Mouse (Mus musculus) ovary, adult 18-20 months (tissue): ENCODE results near the gene Itfg1.
"Not testable (repeated sequence)": the region's sequence is repeated elsewhere in the genome, so short reads cannot be mapped to it uniquely, and the experiment has no call there.

Source experiments
- DNase-seq: peaks from one replicate; pipeline ENCODE4 v3.0.0; 2022; ENCODE audit warnings: low spot score, mixed read lengths

Gene Itfg1

DNA sequence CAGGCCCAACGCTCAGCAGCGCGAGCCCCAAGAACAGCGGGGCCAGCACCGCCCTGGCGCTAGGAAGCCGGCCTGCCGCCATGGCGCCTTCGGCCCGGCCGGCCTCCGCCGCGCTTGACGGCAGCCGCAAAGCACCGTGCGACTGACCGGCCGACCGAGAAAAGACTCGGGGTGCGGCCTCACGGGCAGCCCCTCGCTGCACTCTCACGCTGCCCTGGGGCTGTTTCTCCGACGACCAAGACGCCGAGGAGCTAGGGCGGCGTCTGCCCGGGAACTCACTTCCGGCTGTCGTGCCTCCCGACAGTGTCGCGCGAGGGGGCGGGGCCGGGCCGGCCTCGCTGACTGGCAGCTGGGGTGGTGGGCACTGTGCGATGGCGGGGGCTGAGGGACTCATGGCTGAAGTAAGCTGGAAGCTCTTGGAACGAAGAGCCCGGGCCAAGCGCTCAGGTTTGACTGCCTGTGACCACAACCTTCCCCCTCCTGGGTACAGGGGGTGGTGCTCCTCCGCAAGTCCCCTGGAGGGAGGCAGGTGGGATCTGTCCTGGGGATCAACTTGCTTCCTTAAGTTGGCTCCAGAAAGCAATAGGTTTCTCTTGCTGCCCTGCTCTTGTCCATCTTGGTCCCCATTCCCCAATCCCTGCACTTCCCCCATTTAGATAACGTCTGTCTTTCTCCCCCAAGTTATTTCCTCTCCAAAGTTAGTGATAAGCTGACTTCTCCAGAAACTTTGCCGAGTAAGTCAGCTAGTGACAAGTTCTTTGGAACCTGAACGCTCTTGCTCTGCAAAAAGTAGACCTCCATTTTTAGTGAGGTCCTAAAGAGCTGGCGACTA is at the start of gene Itfg1, which contains the start of gene Phkb:
Gene Itfg1 (minus strand): TSS at position 265 of the 832 bp plus-strand sequence.
Gene Phkb (plus strand): TSS at position 303 of the 832 bp plus-strand sequence.
- peak; percentile 81 for DNase-seq

DNA sequence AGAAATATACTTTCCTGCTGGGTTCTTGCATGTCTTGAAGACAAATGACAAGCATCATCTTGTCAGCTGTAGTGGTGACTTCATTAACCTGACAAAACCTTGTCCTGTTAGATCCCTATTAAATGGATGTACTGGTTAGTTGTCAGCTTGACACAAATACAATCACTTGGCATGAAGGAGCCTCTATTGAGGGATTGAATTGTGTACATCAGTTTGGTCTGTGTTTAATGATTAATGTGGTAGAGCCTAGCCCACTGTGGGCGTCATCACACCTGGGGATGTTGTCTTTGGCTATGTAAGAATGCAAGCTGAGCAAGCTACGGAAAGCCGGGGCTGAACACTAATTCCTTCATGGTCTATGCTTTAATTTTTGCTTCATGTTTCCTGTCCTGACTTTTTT is 44.1 kb upstream of the Itfg1 start:
- no peak for DNase-seq

DNA sequence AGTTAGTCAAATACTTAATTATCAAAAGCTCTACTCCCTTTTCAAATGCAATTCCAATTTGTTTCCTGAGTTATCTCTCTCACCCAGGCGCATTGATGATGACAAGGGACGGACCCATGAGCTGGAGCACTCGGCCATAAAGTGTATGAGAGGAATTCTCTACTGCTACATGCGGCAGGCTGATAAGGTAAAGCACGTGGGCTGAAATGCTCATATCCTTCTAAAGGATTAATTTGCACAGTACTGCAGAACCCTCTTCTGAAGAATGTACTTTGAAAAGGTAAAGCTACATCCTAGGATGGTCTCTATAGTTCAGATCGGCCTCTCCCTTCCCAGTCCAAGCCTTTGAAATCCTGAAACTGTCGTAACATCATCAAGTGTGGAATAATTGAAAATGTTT is 38.9 kb upstream of the Itfg1 start:
- DNase-seq, result no peak

DNA sequence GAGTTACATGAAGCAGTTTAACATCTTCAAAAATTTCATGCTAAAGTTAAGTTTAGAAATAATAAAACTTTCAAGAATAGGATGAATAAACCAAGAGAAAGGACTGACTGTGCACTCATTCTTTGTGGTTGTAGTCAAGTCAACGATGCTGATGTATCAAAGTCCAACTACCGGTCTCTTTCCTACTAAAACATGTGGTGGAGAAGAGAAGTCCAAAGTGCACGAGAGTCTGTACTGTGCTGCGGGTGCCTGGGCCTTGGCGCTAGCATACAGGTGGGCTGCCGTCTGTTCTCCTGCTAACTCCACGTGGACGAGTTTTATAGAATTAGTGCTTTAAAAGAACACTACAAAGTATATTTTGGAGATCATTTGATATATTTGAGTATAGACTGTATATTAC is 37.3 kb upstream of the Itfg1 start:
- DNase-seq, result no peak

DNA sequence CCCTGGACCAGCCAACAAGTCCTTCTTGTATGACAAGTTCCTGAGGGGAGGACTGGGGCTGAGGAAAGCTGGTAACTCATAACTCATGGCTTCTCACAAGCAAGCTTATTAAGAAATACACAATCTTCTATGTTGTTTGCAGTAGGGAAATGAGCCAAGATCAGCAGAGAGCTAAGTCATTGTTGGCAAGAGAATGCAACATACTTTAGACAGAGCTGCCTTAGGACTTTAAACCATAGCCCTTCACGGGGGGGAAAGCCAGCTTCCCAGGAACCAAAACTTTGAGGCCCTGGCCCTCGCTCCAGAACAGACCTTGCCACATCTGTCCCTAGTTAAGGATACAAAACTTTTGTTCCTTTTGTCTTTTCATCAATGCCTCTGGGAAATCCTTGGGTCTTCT is 30.9 kb upstream of the Itfg1 start:
- no peak for DNase-seq

DNA sequence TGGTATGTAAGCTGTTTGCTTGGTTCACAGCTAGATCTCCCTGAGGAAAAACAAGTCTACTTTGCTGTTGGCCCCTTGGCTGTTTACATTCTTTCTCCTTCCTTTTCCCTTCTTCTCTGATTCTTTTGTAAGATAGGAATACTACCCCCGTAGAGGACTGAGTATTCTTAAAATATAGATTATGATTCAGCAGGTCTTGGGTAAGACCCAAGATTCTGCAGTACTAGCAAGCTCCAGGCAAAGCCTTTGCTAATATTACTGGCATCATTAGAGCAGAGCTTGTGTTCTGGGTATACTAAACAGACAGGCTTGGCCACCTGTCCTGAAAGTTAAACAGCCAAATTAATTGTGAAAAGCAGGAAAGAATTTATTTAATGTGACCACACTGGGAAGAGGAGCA is 21.7 kb upstream of the Itfg1 start:
- no peak for DNase-seq

DNA sequence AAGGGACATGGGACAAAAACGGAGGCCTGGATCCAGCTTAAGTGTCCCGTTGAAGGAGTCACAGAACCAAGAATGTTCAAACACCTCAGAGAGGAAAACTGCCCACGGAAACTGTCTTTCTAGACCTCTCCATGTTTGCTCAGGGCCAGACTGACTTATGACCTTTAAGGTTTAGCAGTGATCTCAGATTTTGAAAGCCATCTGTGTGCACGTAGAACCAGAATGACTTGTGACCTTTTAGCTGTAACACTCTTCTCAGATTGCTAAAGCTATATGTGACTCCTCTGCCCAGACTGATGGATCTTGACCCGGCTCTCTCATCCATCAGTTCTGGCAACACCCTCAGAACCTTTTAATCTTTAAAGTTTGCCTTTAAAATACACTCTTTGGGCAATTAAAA is 19.9 kb upstream of the Itfg1 start:
- DNase-seq, result no peak

DNA sequence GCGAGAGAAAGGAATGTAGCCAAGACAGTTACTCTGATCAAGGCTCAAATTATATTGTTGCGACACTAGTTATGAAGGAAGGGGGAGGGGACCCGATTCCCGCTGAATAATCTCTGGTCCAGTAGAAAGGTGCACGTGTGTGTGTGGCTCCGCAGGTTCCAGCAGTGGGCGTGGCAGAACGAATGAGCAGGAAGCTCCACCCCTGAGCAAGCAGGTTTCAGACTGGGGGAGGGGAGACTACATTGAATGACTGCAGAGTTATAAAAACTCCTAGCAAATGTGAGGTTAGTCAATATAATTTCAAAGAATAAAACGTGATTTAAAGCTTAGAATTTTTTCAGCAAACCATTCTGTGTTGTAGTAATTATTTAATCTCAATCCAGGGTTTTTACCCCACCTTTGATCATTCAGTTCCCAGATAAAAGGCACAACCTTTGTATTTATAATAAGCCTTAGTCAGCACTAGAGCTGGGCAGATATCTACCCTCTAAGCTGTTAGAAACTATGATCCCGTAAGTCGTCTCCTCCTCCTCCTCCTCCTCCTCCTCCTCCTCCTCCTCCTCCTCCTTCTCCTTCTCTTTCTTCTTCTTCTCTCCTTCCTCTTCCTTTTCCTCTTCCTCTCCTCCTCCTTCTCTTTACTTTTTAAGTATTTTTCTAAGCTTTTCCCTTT is 16.6 kb upstream of the Itfg1 start:
- not testable (repeated sequence) for DNase-seq

DNA sequence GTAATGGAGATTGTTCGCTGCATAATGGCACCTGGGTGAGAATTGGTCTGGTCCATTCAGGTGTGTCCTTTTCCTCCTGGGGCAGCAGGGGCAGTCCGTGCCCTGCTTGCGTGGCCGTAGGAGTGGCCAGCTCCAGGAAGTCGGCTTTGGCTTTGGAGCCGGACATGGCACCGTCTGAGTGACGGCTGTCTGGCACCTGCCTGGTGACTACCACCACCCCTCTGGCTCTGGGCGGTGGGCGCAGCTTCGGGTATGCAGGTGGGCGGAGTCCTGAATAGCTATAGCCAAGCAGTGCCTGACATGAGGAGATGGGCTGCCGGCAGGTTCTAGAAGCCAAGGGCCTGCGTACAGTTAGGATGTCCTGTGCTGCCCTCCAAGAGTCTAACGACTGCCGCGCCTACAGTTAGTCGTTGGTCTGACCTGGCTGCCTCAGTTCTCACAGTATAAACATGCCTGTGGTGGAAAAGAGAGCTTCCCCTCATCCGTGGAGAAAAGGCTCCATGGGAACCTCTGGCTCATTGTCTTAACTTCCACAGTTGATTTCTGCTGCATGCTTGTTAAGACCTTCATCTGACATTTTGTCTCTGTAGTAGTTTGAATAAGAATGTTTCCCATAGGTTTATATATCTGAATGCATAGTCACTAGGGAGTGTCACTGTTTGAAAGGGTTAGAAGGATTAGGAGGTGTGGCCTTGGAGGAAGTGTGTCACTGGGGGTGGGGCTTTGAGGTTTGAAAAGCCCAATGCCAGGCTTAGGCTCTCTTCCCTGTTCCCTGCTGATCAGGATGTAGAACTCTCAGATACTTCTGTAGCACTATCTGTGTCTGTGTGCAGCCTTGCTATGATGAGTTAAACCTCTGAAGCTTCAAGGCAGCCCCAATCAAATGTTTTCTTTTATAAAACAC is 13.8 kb upstream of the Itfg1 start:
- DNase-seq, result no peak

DNA sequence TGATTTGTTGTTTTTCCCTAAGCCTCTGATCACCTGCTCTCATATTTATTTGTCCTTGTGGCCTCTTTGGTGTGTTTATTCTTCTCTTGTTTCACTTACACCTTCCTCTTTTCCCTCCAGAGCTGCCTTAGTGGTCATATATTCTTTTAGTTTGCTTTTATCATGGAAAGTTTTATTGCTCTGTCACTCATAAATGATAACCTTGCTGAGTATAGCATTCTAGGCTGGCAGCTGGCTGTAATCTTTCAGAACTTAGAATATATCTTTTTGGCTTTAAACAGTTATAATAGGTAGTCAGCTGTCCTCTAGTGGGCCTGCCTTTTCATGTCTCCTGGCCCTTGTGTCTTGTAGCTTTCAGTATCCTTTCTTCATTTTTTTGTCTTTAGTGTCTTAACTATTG is 5.2 kb upstream of the Itfg1 start:
- DNase-seq, result no peak

DNA sequence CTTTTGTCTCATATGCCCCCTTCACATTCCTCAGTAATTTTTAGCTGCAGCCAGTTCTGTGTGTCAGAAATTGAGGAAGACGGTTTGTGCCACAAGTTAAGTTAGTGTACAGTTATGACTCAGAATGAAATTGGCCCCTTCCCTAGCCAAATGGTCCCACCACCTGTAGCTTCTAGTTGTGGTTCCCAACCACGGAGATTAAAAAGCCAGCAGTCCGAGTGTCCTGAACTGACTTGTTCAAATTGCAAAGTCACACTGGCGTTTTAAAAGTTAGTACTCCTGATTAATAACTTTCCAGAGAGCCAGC is 721 bp upstream of the Itfg1 start:
- DNase-seq, result no peak

DNA sequence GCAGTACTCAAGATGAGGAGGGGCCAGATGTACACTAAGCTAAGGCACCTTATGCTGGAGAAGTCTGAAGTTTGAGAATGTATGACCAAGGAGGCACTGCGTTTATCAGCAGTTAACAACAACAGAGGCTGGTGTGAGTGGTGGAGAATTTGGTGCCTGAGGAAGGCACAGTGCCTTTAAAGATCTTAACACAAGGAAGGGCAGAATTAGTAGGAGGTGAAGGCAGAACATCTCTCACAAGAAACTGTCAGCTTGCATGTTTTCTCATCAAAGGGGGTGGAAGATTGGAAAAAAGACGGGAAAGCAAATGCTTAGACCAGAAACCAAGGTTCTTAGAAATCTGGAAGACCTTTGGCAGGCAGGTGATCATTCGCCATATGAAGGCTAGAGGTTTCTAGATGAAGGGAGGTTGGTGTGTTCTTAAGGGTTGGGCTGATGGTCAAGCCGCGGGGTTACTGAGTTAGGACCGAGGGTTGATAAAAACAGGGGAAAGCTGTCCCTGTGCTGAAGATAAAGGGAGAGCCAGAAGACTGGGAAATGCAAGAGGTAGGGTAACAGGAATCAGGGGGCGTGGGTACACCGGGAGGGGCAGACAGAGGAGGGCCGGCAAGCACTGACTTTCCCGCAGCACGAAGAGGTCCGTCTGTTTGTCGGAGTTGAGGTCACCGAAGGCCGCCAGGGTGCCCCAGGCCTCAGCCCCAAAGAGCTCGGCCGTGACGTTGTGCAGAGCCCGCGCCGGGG is 635 bp downstream of the Itfg1 start:
- DNase-seq, result no peak

DNA sequence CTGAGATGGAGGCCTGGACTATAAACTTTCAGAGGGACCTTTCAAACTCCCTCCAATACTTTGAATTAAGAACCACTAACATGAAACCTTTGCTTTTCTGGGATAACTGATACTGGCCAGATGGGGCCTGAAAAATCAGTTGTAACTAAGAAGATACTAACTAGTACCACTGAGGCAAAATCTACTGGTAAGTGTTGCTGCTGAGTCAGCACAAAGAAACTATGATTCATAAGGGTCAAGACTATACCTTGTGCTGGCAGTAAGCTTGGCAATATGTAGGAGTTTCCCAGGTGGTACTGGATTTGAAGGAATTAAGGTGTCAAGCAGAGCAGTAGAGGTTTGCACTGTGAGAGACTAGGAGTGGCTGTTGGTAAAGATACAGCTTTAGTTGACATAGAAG is 27.1 kb downstream of the Itfg1 start:
- no peak for DNase-seq

DNA sequence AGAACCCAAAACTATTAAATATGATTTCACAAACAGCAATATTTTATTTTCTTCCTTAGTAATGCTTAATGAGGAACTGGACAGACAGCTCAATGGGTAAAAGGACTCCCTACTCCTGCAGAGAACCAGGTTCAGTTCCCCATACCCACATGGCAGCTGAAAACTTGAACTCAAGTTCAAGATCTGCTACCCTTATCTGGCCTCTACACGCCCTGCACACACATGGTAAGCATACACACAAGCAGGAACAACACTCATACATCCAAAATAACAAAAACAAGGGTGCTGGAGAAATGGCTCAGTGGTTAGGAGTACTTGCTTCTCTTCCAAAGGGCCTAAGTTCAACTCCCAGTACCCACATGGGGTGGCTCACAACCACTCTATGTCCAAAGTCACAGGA is 39.3 kb downstream of the Itfg1 start:
- DNase-seq, result no peak

DNA sequence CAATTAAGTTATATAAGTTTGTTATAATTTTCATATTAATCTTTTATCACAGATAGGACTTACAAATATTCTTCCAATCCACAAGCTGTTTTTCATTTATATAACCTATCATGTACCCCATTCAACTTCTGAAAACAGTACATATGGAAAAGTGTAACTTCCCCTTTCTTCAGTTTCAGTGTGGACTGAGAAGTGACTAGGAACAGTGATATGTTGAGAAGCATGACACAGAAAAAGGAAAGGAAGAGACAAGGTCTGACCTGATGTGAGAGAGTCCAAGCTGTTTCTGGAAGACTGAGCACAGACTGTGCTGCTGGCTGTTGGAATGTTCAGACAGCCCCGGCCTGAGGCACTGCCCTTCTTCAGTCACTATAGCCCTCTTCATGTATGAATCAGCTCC is 40.6 kb downstream of the Itfg1 start:
- no peak for DNase-seq

DNA sequence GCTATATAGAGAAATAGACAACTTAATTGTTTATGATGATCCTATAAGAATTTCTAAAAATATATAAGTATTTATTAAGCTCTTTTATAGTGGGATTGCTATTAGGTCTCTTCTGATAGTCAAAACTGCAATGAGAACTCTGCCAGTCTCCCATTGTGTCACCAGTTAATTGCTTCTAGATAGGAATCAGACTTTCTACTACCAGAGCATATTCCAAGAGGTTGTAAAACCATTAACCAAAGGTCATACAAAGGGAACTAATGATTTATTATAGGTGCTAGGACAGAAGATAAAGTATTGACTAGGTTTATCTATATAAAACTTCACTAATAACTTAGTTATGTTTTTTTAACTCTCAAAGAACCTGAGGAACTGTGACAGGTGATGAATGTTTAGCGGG is 44.3 kb downstream of the Itfg1 start:
- DNase-seq, result not testable (repeated sequence)

DNA sequence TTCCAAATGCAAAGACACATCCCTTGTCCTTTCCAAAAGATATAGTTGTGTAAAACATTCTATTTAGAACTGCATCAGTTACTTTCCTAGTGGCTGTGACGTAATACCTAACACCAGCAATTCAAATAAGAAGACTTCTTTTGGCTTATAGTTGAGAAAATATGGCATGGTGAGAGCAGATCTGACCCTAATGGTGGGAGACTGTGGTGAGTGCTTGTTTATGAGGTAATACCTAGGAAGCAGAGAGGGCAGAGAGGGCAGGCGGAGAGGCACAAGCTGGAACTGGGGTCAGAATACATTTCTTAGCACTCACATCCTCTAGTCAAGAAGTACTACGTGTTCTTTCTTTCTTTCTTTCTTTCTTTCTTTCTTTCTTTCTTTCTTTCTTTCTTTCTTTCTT is 52.4 kb downstream of the Itfg1 start:
- DNase-seq, result no peak

DNA sequence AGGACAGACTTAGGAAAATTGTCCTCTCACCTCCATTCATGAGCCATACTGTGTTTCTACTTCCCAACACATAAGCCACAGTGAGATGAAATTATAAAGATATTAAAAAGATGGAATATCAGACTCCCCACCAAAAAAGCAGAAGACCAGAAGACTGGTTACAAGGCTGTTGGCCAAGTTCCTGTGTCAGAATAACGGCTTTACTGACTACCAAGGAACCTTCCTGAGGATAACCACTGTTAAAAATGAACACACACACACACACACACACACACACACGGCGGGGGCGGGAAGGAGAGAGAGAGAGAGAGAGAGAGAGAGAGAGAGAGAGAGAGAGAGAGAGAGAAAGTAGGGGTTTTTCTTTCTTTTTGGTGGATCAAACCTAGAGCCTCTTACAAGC is 52.8 kb downstream of the Itfg1 start:
- no peak for DNase-seq

DNA sequence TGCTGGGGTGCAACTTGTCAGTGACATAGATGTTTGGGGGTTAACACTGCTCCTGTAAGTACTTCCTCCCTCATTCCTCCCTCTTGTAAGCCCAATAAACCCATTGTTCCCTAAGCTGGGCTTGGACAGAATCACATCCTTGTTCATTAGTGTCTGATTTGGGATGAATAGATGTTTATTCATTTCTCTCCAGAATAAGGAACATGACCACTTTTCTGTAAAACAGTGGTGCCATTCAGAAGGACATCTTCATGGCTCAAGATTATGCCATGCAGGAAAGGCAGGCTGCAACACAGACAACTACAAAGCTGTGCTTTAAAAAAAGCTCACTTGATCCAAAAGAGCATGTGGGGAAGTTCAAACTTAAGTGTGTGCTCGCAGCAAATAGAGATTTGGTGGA is 55.2 kb downstream of the Itfg1 start:
- DNase-seq, result no peak

DNA sequence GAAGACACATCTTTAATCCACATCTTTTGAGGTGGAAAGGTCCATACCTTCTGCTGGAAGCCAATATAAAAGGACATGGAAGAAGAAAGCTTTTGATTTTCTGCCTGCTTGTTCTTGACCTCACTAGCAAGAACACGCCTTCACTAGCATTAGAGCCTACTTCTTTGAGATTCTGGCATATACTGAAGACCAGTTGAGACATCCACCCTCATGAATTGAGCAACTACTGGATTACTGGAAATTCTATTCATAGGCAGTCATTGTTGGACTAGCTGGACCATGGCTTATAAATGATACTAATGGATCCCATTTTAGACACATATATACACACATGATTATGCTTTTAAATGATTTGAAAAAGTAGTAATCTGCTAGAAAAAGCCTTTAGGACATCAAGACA is 56.9 kb downstream of the Itfg1 start:
- no peak for DNase-seq

DNA sequence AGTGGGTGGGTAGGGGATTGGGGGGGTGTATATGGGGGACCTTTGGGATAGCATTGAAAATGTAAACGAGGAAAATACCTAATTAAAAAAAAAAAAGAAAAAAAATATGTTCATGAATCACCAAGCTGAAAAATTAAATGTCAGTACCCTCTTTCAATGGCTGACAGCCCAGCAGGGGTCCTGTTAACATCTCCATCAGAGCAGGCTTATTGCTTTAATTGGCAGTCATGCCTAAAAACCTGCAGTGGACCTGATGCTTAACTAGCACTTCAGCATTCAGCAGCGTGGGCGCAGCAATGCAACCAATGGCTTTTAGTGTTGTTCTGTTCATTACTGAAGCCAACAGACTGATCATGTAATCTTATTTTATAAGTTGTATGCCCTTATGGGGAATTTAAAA is 60.6 kb downstream of the Itfg1 start:
- no peak for DNase-seq

DNA sequence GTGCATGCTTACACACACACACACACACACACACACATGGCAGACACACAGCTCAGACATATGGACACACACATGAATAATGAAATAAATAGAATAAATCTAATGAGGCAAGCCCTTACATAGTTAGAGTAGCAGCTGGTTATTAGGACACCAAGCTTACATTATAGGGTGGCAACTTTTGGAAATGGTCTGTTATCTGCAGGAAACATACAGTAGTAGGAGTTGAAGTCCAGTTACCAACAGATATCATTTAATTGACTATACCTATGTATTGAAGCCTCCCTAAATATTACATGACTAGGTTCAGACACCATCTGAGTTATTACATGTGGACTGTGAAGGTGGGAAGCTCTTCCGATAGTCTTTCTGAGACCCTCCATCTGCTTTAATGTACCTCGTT is 95.7 kb downstream of the Itfg1 start:
- DNase-seq, result no peak
